Mouse (Mus musculus) bone marrow macrophage, adult 2 months (primary cell): ENCODE measurements around the gene Slc24a3.

Experiments used
- CTCF ChIP-seq: IDR thresholded peaks from 2 replicates; pipeline ENCODE4 v1.5.1; 2012; ENCODE audit warnings: low read depth, mild to moderate bottlenecking, low read length, moderate library complexity
- POLR2A ChIP-seq: IDR thresholded peaks from 2 replicates; pipeline ENCODE4 v1.6.1; 2012; ENCODE audit warnings: mild to moderate bottlenecking, low read depth, low read length, borderline replicate concordance

- no peak for TF ChIP-seq CTCF
- no peak for TF ChIP-seq POLR2A
These were observed 270.8 kb downstream of the Slc24a3 start for GRCm38 (mm10) chr2:145438336-145438735.
